Mouse (Mus musculus) hindbrain, embryonic 12.5 days (tissue): Measurements from ENCODE around the gene Gpr176. TPM values are rescaled to one million over a fixed set of nuclear protein-coding genes. Genes with fewer than 3 reads are reported as not detected.

Experiments used
- ATAC-seq: fragments of 200-750 bp; cut with Nextera tagmentation; 2 replicates; pipeline ENCODE4 v1.8.0; 2017; ENCODE audit warnings: moderate TSS enrichment; ENCODE audit not compliant: low FRiP score
- H3K27ac ChIP-seq: fragments of 300-500 bp; sonication (generic); 2 replicates; pipeline ENCODE4 v1.5.1; 2016; ENCODE audit warnings: mild to moderate bottlenecking
- H3K27me3 ChIP-seq: fragments of 300-500 bp; sonication (generic); 2 replicates; pipeline ENCODE4 v1.6.1; 2016; ENCODE audit warnings: mild to moderate bottlenecking
- H3K36me3 ChIP-seq: fragments of 300-500 bp; sonication (generic); 2 replicates; pipeline ENCODE4 v1.6.1; 2016; ENCODE audit warnings: mild to moderate bottlenecking
- H3K4me1 ChIP-seq: fragments of 300-500 bp; sonication (generic); 2 replicates; pipeline ENCODE4 v1.6.1; 2016
- H3K4me2 ChIP-seq: fragments of 300-500 bp; sonication (generic); replicated peaks from 2 replicates; pipeline ENCODE4 v1.6.1; 2016; ENCODE audit warnings: mild to moderate bottlenecking
- H3K4me3 ChIP-seq: fragments of 300-500 bp; sonication (generic); 2 replicates; pipeline ENCODE4 v1.5.1; 2016; ENCODE audit warnings: mild to moderate bottlenecking
- H3K9ac ChIP-seq: fragments of 300-500 bp; sonication (generic); 2 replicates; pipeline ENCODE4 v1.6.1; 2016; ENCODE audit warnings: mild to moderate bottlenecking, moderate library complexity
- H3K9me3 ChIP-seq: fragments of 300-500 bp; sonication (generic); replicated peaks from 2 replicates; pipeline ENCODE4 v1.6.1; 2016; ENCODE audit warnings: mild to moderate bottlenecking
- WGBS: fragments of 180-500 bp; shearing (Covaris S2); methylation state at CpG from one replicate; pipeline ENCODE4 v1.1.7; 2016; 5-methylcytosine and 5-hydroxymethylcytosine counted together
- polyA plus RNA-seq: library from polyadenylated mRNA; unstranded; fragments of >200 nt; fragmentation: Nextera tagmentation; extraction: Ambion mirVana; gene quantifications from 2 replicates; pipeline ENCODE4 v1.2.1, GENCODE M21; 2016

The Gpr176 gene
- polyA plus RNA-seq, 1 experiment from 2014 or later: 1.2 TPM

- H3K4me1 ChIP-seq: peaks cover 6% of the 10 kb centered on the region
- H3K9me3 ChIP-seq: no peaks in the 10 kb centered on the region
- no peak for ATAC-seq
- H3K27me3 ChIP-seq: no peaks in the 10 kb centered on the region
- H3K27ac ChIP-seq: no peak overlapping the region
- no peak overlapping the region for H3K4me3 ChIP-seq
- WGBS: 58% methylated on average over 4 of the region's 4 CpGs
- no peaks in the 10 kb centered on the region for H3K36me3 ChIP-seq
- H3K4me2 ChIP-seq: no peak overlapping the region
- no peak overlapping the region for H3K9ac ChIP-seq
These were observed 19.3 kb downstream of the Gpr176 start for GRCm38 (mm10) chr2:118353916-118354403.

- ATAC-seq: no peak
- no peak overlapping the region for H3K27ac ChIP-seq
- WGBS: 37% methylated on average over 4 of the region's 4 CpGs
- H3K36me3 ChIP-seq: no peaks in the 10 kb centered on the region
- H3K27me3 ChIP-seq: no peaks in the 10 kb centered on the region
- no peak overlapping the region for H3K4me3 ChIP-seq
- no peak overlapping the region for H3K4me2 ChIP-seq
- peaks cover 6% of the 10 kb centered on the region for H3K4me1 ChIP-seq
- H3K9me3 ChIP-seq: no peaks in the 10 kb centered on the region
- H3K9ac ChIP-seq: no peak overlapping the region
These were observed 19.7 kb downstream of the Gpr176 start for GRCm38 (mm10) chr2:118353498-118353897.

- H3K9ac ChIP-seq: no peak overlapping the region
- H3K36me3 ChIP-seq: no peaks in the 10 kb centered on the region
- no peaks in the 10 kb centered on the region for H3K27me3 ChIP-seq
- no peaks in the 10 kb centered on the region for H3K9me3 ChIP-seq
- no peak overlapping the region for H3K4me2 ChIP-seq
- peaks cover 8% of the 10 kb centered on the region for H3K4me1 ChIP-seq
- no peak for ATAC-seq
- WGBS: 26% methylated on average over 1 of the region's 1 CpGs
- no peak overlapping the region for H3K4me3 ChIP-seq
- no peak overlapping the region for H3K27ac ChIP-seq
These were observed 27.7 kb downstream of the Gpr176 start for GRCm38 (mm10) chr2:118345535-118345934.

GRCm38 (mm10) chr2:118343897-118344296, 29.3 kb downstream of the Gpr176 start:
- no peaks in the 10 kb centered on the region for H3K27me3 ChIP-seq
- no peak overlapping the region for H3K4me2 ChIP-seq
- no peak overlapping the region for H3K4me3 ChIP-seq
- ATAC-seq: no peak
- H3K4me1 ChIP-seq: peaks cover 8% of the 10 kb centered on the region
- H3K9me3 ChIP-seq: no peaks in the 10 kb centered on the region
- H3K9ac ChIP-seq: no peak overlapping the region
- H3K36me3 ChIP-seq: no peaks in the 10 kb centered on the region
- H3K27ac ChIP-seq: no peak overlapping the region
- 78% methylated on average over 3 of the region's 3 CpGs for WGBS

- WGBS: 85% methylated on average over 7 of the region's 7 CpGs
- peaks cover 8% of the 10 kb centered on the region for H3K4me1 ChIP-seq
- no peak overlapping the region for H3K4me2 ChIP-seq
- H3K9me3 ChIP-seq: no peaks in the 10 kb centered on the region
- H3K27me3 ChIP-seq: no peaks in the 10 kb centered on the region
- no peak overlapping the region for H3K27ac ChIP-seq
- H3K4me3 ChIP-seq: no peak overlapping the region
- H3K36me3 ChIP-seq: no peaks in the 10 kb centered on the region
- ATAC-seq: no peak
- H3K9ac ChIP-seq: no peak overlapping the region
These were observed 31.9 kb downstream of the Gpr176 start for GRCm38 (mm10) chr2:118341295-118341694.

- 46% methylated on average over 2 of the region's 2 CpGs for WGBS
- no peaks in the 10 kb centered on the region for H3K4me1 ChIP-seq
- no peak overlapping the region for H3K27ac ChIP-seq
- H3K36me3 ChIP-seq: no peaks in the 10 kb centered on the region
- no peak overlapping the region for H3K9ac ChIP-seq
- no peak overlapping the region for H3K4me2 ChIP-seq
- no peaks in the 10 kb centered on the region for H3K9me3 ChIP-seq
- H3K4me3 ChIP-seq: no peak overlapping the region
- H3K27me3 ChIP-seq: no peaks in the 10 kb centered on the region
- no peak for ATAC-seq
These were observed 37.1 kb downstream of the Gpr176 start for GRCm38 (mm10) chr2:118336084-118336483.

GRCm38 (mm10) chr2:118322663-118323062, 50.6 kb downstream of the Gpr176 start:
- Histone ChIP-seq H3K9ac (no peak overlapping the region), H3K27ac (no peak overlapping the region), H3K4me3 (no peak overlapping the region), H3K27me3 (no peaks in the 10 kb centered on the region), H3K36me3 (no peaks in the 10 kb centered on the region), H3K4me1 (peaks cover 6% of the 10 kb centered on the region; the same call in 1 of the 2 replicates), H3K9me3 (no peaks in the 10 kb centered on the region), H3K4me2 (no peak overlapping the region)
- WGBS: 61% methylated on average over 4 of the region's 5 CpGs
- no peak for ATAC-seq

GRCm38 (mm10) chr2:118321804-118322203, 51.4 kb downstream of the Gpr176 start:
- no peaks in the 10 kb centered on the region for H3K27me3 ChIP-seq
- H3K36me3 ChIP-seq: no peaks in the 10 kb centered on the region
- H3K9ac ChIP-seq: no peak overlapping the region
- H3K9me3 ChIP-seq: no peaks in the 10 kb centered on the region
- no peak overlapping the region for H3K4me2 ChIP-seq
- no peak overlapping the region for H3K27ac ChIP-seq
- H3K4me3 ChIP-seq: no peak overlapping the region
- no peak for ATAC-seq
- peaks cover 6% of the 10 kb centered on the region; the same call in 1 of the 2 replicates for H3K4me1 ChIP-seq
- 76% methylated on average over 4 of the region's 4 CpGs for WGBS

- 77% methylated on average over 4 of the region's 4 CpGs for WGBS
- H3K36me3 ChIP-seq: no peaks in the 10 kb centered on the region
- H3K9ac ChIP-seq: no peak overlapping the region
These were observed 52.1 kb downstream of the Gpr176 start for GRCm38 (mm10) chr2:118321094-118321493.

GRCm38 (mm10) chr2:118320519-118320918, 52.7 kb downstream of the Gpr176 start:
- Histone ChIP-seq H3K9me3 (no peaks in the 10 kb centered on the region), H3K36me3 (no peaks in the 10 kb centered on the region), H3K4me3 (no peak overlapping the region), H3K27ac (no peak overlapping the region), H3K9ac (no peak overlapping the region), H3K27me3 (no peaks in the 10 kb centered on the region), H3K4me1 (peaks cover 6% of the 10 kb centered on the region; the same call in 1 of the 2 replicates), H3K4me2 (no peak overlapping the region)
- 48% methylated on average over 4 of the region's 4 CpGs for WGBS
- ATAC-seq: 0 out of 2 replicates have a peak, but pooled peaks have one; percentile 36

More at GRCm38 (mm10) chr2:118321094-118321493, 52.1 kb downstream of the Gpr176 start:
- Histone ChIP-seq H3K27ac (no peak overlapping the region), H3K27me3 (no peaks in the 10 kb centered on the region), H3K4me3 (no peak overlapping the region), H3K4me1 (peaks cover 6% of the 10 kb centered on the region; the same call in 1 of the 2 replicates), H3K9me3 (no peaks in the 10 kb centered on the region), H3K4me2 (no peak overlapping the region)
- ATAC-seq: no peak

GRCm38 (mm10) chr2:118319176-118319575, 54.0 kb downstream of the Gpr176 start:
- no peaks in the 10 kb centered on the region for H3K36me3 ChIP-seq
- H3K4me1 ChIP-seq: peaks cover 6% of the 10 kb centered on the region; the same call in 1 of the 2 replicates
- H3K4me2 ChIP-seq: no peak overlapping the region
- no peaks in the 10 kb centered on the region for H3K27me3 ChIP-seq
- H3K4me3 ChIP-seq: no peak overlapping the region
- ATAC-seq: no peak
- 71% methylated on average over 5 of the region's 5 CpGs for WGBS
- H3K9ac ChIP-seq: no peak overlapping the region
- H3K27ac ChIP-seq: no peak overlapping the region
- no peaks in the 10 kb centered on the region for H3K9me3 ChIP-seq

- WGBS: 56% methylated on average over 2 of the region's 2 CpGs
- Histone ChIP-seq H3K9me3 (no peaks in the 10 kb centered on the region), H3K4me1 (peaks cover 6% of the 10 kb centered on the region; the same call in 1 of the 2 replicates), H3K4me3 (no peak overlapping the region), H3K9ac (no peak overlapping the region), H3K36me3 (no peaks in the 10 kb centered on the region), H3K27ac (no peak overlapping the region), H3K4me2 (no peak overlapping the region), H3K27me3 (no peaks in the 10 kb centered on the region)
- peak; percentile 24; the same call in 1 of the 2 replicates for ATAC-seq
These were observed 56.3 kb downstream of the Gpr176 start for GRCm38 (mm10) chr2:118316939-118317338.

GRCm38 (mm10) chr2:118315656-118316402, 57.4 kb downstream of the Gpr176 start:
- H3K9me3 ChIP-seq: no peaks in the 10 kb centered on the region
- no peaks in the 10 kb centered on the region for H3K36me3 ChIP-seq
- H3K4me3 ChIP-seq: no peak overlapping the region
- H3K4me2 ChIP-seq: no peak overlapping the region
- WGBS: 73% methylated on average over 12 of the region's 12 CpGs
- no peak overlapping the region for H3K27ac ChIP-seq
- no peak for ATAC-seq
- H3K27me3 ChIP-seq: no peaks in the 10 kb centered on the region
- H3K4me1 ChIP-seq: peaks cover 6% of the 10 kb centered on the region; the same call in 1 of the 2 replicates
- no peak overlapping the region for H3K9ac ChIP-seq
